Mouse (Mus musculus) embryonic facial prominence, embryonic 13.5 days (tissue): ENCODE measurements around the gene Hist1h3f. TPM values are rescaled to one million over a fixed set of nuclear protein-coding genes. Genes with fewer than 3 reads are reported as not detected.
A peak's percentile ranks its signal among the peaks of the same experiment; 100 is the strongest.
"Not testable (repeated sequence)": the region's sequence is repeated elsewhere in the genome, so short reads cannot be mapped to it uniquely, and the experiment has no call there.

Experiments used
- ATAC-seq: fragments of 200-750 bp; cut with Nextera tagmentation; 2 replicates; pipeline ENCODE4 v1.8.0; 2017; ENCODE audit warnings: low read depth; ENCODE audit not compliant: insufficient number of reproducible peaks, insufficient read depth, low FRiP score, low TSS enrichment
- H3K27ac ChIP-seq: fragments of 300-500 bp; sonication (generic); 2 replicates; pipeline ENCODE4 v1.5.1; 2015; ENCODE audit warnings: moderate library complexity, mild to moderate bottlenecking, inconsistent platforms
- H3K27me3 ChIP-seq: fragments of 300-500 bp; sonication (generic); 2 replicates; pipeline ENCODE4 v1.6.1; 2015; ENCODE audit warnings: mild to moderate bottlenecking, inconsistent platforms
- H3K36me3 ChIP-seq: fragments of 300-500 bp; sonication (generic); 2 replicates; pipeline ENCODE4 v1.6.1; 2015; ENCODE audit warnings: mild to moderate bottlenecking, inconsistent platforms
- H3K4me1 ChIP-seq: fragments of 300-500 bp; sonication (generic); 2 replicates; pipeline ENCODE4 v1.6.1; 2015; ENCODE audit warnings: inconsistent platforms
- H3K4me2 ChIP-seq: fragments of 300-500 bp; sonication (generic); 2 replicates; pipeline ENCODE4 v1.6.1; 2015; ENCODE audit warnings: moderate library complexity, mild to moderate bottlenecking, inconsistent platforms
- H3K4me3 ChIP-seq: fragments of 300-500 bp; sonication (generic); 2 replicates; pipeline ENCODE4 v1.5.1; 2015; ENCODE audit warnings: mild to moderate bottlenecking, inconsistent platforms
- H3K9ac ChIP-seq: fragments of 300-500 bp; sonication (generic); 2 replicates; pipeline ENCODE4 v1.6.1; 2015; ENCODE audit warnings: mild to moderate bottlenecking, inconsistent platforms
- H3K9me3 ChIP-seq: fragments of 300-500 bp; sonication (generic); 2 replicates; pipeline ENCODE4 v1.6.1; 2016; ENCODE audit warnings: inconsistent platforms
- WGBS: fragments of 180-500 bp; shearing (Covaris S2); methylation state at CpG from one replicate; pipeline ENCODE4 v1.1.7; 2015; ENCODE audit warnings: mixed read lengths; 5-methylcytosine and 5-hydroxymethylcytosine counted together
- polyA plus RNA-seq: library from polyadenylated mRNA; unstranded; fragments of >200 nt; fragmentation: Nextera tagmentation; extraction: Ambion mirVana; gene quantifications from 2 replicates; pipeline ENCODE4 v1.2.1, GENCODE M21; 2015

The Hist1h3f gene
- polyA plus RNA-seq, 1 experiment from 2014 or later = 1.2 TPM

GRCm38 (mm10) chr13:23555839-23556416 is 12.1 kb downstream of the Hist1h3f start:
- H3K4me1 ChIP-seq = peaks cover 14% of the 10 kb centered on the region

GRCm38 (mm10) chr13:23556906-23557305 is 13.1 kb downstream of the Hist1h3f start:
- 72% methylated on average over 3 of the region's 3 CpGs for WGBS
- no peaks in the 10 kb centered on the region for H3K27me3 ChIP-seq

More at GRCm38 (mm10) chr13:23555839-23556416, 12.1 kb downstream of the Hist1h3f start:
- H3K4me2 ChIP-seq = peak overlapping the region; percentile 91
- peak; percentile 79 for ATAC-seq
- peak overlapping the region; percentile 89 for H3K9ac ChIP-seq
- WGBS = under 1% methylated on average over 18 of the region's 18 CpGs
- H3K4me3 ChIP-seq = peak overlapping the region; percentile 63
- H3K27ac ChIP-seq = peak overlapping the region; percentile 99
- H3K36me3 ChIP-seq = no peaks in the 10 kb centered on the region
- no peaks in the 10 kb centered on the region for H3K9me3 ChIP-seq
- no peaks in the 10 kb centered on the region for H3K27me3 ChIP-seq

GRCm38 (mm10) chr13:23560699-23561098 is 16.8 kb downstream of the Hist1h3f start:
- H3K9ac ChIP-seq, H3K9me3 ChIP-seq, H3K4me3 ChIP-seq, H3K4me1 ChIP-seq, H3K27me3 ChIP-seq, ATAC-seq, H3K36me3 ChIP-seq: not testable (repeated sequence)
- WGBS = 12% methylated on average over 2 of the region's 2 CpGs
- Histone ChIP-seq H3K4me2 (peak overlapping the region; percentile 37), H3K27ac (peak overlapping the region; percentile 60)

More at GRCm38 (mm10) chr13:23556906-23557305, 13.1 kb downstream of the Hist1h3f start:
- Histone ChIP-seq H3K27ac (peak overlapping the region; percentile 99), H3K36me3 (no peaks in the 10 kb centered on the region), H3K4me1 (peaks cover 14% of the 10 kb centered on the region), H3K9me3 (no peaks in the 10 kb centered on the region), H3K4me3 (no peak overlapping the region), H3K4me2 (peak overlapping the region; percentile 91), H3K9ac (peak overlapping the region; percentile 36; the same call in 1 of the 2 replicates)
- no peak for ATAC-seq

GRCm38 (mm10) chr13:23561531-23561882 is 17.7 kb downstream of the Hist1h3f start:
- not testable (repeated sequence) for H3K27me3 ChIP-seq, ATAC-seq, H3K36me3 ChIP-seq, H3K9me3 ChIP-seq, H3K4me1 ChIP-seq
- Histone ChIP-seq H3K27ac (peak overlapping the region; percentile 98), H3K4me3 (peak overlapping the region; percentile 48), H3K4me2 (peak overlapping the region; percentile 68), H3K9ac (peak overlapping the region; percentile 68)
- WGBS = 0% methylated on average over 2 of the region's 5 CpGs

GRCm38 (mm10) chr13:23561883-23562659 is 18.2 kb downstream of the Hist1h3f start, which contains the start of gene Hist1h3e:
Hist1h3e (minus strand) TSS chr13:23562369.
- peak within 1 kb of the TSS; percentile 68 for H3K4me2 ChIP-seq
- H3K9me3 ChIP-seq, H3K4me1 ChIP-seq, H3K27me3 ChIP-seq, H3K36me3 ChIP-seq: not testable (repeated sequence)
- peak; percentile 87 for ATAC-seq
- H3K4me3 ChIP-seq = peak within 1 kb of the TSS; percentile 48
- peak within 1 kb of the TSS; percentile 98 for H3K27ac ChIP-seq
- WGBS = under 1% methylated on average over 48 of the region's 67 CpGs
- peak within 1 kb of the TSS; percentile 68 for H3K9ac ChIP-seq

- no peak for ATAC-seq
- 4% methylated on average over 18 of the region's 18 CpGs for WGBS
Observed at GRCm38 (mm10) chr13:23562699-23563462, 19.0 kb downstream of the Hist1h3f start.

GRCm38 (mm10) chr13:23564482-23564881 is 20.6 kb downstream of the Hist1h3f start:
- H3K27ac ChIP-seq = peak overlapping the region; percentile 98

More at GRCm38 (mm10) chr13:23562699-23563462, 19.0 kb downstream of the Hist1h3f start:
- Histone ChIP-seq H3K9ac (peak overlapping the region; percentile 62), H3K27ac (peak overlapping the region; percentile 98), H3K4me3 (peak overlapping the region; percentile 48), H3K4me1 (0 out of 2 replicates have a peak, but pooled peaks cover 5% of the 10 kb centered on the region), H3K9me3 (no peaks in the 10 kb centered on the region), H3K27me3 (no peaks in the 10 kb centered on the region), H3K4me2 (peak overlapping the region; percentile 68), H3K36me3 (no peaks in the 10 kb centered on the region)

GRCm38 (mm10) chr13:23570261-23571021 is 26.6 kb downstream of the Hist1h3f start:
- not testable (repeated sequence) for ATAC-seq, H3K36me3 ChIP-seq
- peak overlapping the region; percentile 67 for H3K9ac ChIP-seq

More at GRCm38 (mm10) chr13:23564482-23564881, 20.6 kb downstream of the Hist1h3f start:
- H3K9ac ChIP-seq = no peak overlapping the region
- ATAC-seq = no peak
- H3K4me1 ChIP-seq = 0 out of 2 replicates have a peak, but pooled peaks cover 5% of the 10 kb centered on the region
- no peak overlapping the region for H3K4me2 ChIP-seq
- no peaks in the 10 kb centered on the region for H3K36me3 ChIP-seq
- no peaks in the 10 kb centered on the region for H3K27me3 ChIP-seq
- H3K9me3 ChIP-seq = no peaks in the 10 kb centered on the region
- no peak overlapping the region for H3K4me3 ChIP-seq
- WGBS = 86% methylated on average over 2 of the region's 2 CpGs

GRCm38 (mm10) chr13:23571022-23571503 is 27.2 kb downstream of the Hist1h3f start, which contains the start of the genes Hist1h2ae and Hist1h2bg:
Hist1h2ae (minus strand) TSS chr13:23571220.
Hist1h2bg (plus strand) TSS chr13:23571396.
- WGBS = under 1% methylated on average over 18 of the region's 18 CpGs
- Histone ChIP-seq H3K27me3 (no peaks in the 10 kb centered on the region), H3K4me3 (peak within 1 kb of the TSS; percentile 54), H3K36me3 (no peaks in the 10 kb centered on the region), H3K4me2 (peak within 1 kb of the TSS; percentile 75), H3K9ac (peak within 1 kb of the TSS; percentile 85), H3K9me3 (no peaks in the 10 kb centered on the region), H3K4me1 (peaks cover 9% of the 10 kb centered on the region), H3K27ac (peak within 1 kb of the TSS; percentile 96)
- ATAC-seq = peak; percentile 88

More at GRCm38 (mm10) chr13:23570261-23571021, 26.6 kb downstream of the Hist1h3f start:
- Histone ChIP-seq H3K4me3 (peak overlapping the region; percentile 54), H3K27ac (peak overlapping the region; percentile 96), H3K4me2 (peak overlapping the region; percentile 75)
- H3K9me3 ChIP-seq, H3K27me3 ChIP-seq, H3K4me1 ChIP-seq: not testable (repeated sequence)
- under 1% methylated on average over 25 of the region's 41 CpGs for WGBS

GRCm38 (mm10) chr13:23571504-23572217 is 27.8 kb downstream of the Hist1h3f start:
- not testable (repeated sequence) for ATAC-seq, H3K27me3 ChIP-seq, H3K9me3 ChIP-seq, H3K36me3 ChIP-seq
- H3K9ac ChIP-seq = peak overlapping the region; percentile 85
- under 1% methylated on average over 15 of the region's 34 CpGs for WGBS
- H3K27ac ChIP-seq = peak overlapping the region; percentile 96
- H3K4me3 ChIP-seq = peak overlapping the region; percentile 54
- peak overlapping the region; percentile 75 for H3K4me2 ChIP-seq
- peaks cover 14% of the 10 kb centered on the region for H3K4me1 ChIP-seq
